Mouse (Mus musculus): ENCODE measurements around the gene Rnpepl1. TPM values are rescaled to one million over a fixed set of nuclear protein-coding genes. Genes with fewer than 3 reads are reported as not detected.

The Rnpepl1 gene
- polyA plus RNA-seq (2014; fragmentation: Illumina TruSeq; extraction: RNeasy Lipid Tissue Mini Kit (QIAGEN cat#74804)): 1.7 TPM

GRCm38 (mm10) chr1:92910239-92910885 lies at the start of gene Rnpepl1:
Gene Rnpepl1, plus strand, starts transcription at chr1:92910783.

DNA sequence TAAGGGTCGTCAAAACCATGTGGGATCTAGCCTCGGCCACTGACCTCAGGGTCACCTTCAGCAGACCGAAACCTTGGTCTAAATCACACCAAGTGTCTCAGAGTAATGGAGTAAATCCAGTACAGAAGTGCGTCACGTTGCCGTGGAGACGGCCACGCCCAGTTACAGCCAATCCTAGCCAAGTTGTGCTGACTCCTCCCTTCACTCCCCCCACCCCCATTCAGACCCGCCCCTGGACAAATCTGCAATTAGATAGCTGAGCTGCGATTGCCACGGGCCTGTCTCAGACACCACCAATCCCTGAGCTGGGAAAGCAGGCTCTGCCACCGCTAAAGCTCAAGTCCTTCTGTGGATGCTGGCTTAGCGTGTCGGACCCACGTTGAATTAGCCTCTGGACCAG lies 7.8 kb upstream of the Rnpepl1 start, which contains the start of gene Ankmy1:
TSS of gene Ankmy1 (minus strand) at position 121 of the 400 bp plus-strand sequence.

DNA sequence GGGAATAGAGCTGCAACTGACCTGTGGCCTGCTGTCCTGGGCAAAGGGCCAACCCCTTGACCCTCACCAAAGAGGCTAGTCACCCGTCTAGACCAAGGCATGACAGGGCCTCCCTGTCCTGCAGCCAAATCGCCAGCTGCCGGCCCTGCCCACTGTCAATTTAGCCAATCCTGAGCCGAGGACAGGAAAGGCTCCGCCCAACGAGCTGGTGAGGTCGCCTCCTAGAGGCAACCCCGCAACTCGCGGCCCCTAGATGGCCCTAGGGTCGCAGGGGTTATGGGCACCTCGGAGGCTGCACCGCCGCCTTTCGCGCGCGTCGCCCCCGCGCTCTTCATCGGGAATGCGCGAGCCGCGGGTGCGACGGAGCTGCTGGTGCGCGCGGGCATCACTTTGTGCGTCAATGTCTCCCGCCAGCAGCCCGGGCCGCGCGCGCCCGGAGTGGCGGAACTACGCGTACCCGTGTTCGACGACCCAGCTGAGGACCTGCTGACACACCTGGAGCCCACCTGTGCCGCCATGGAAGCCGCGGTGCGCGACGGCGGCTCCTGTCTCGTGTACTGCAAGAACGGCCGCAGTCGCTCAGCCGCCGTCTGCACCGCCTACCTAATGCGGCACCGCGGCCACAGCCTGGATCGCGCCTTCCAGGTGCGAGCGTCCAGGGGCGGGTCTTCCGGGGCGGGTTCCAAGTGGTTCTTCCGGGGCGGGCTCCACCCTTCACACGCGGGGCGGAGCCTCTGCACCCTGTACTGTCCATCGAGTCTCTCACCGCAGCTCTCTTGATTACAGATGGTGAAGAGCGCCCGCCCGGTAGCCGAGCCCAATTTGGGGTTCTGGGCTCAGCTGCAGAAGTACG lies 3.6 kb upstream of the Rnpepl1 start, which contains the start of gene Dusp28:
TSS of gene Dusp28 (plus strand) at position 203 of the 853 bp plus-strand sequence.

GRCm38 (mm10) chr1:92934182-92934827 lies 23.7 kb downstream of the Rnpepl1 start, which contains the start of gene Capn10:
Gene Capn10, plus strand, starts transcription at chr1:92934376.

DNA sequence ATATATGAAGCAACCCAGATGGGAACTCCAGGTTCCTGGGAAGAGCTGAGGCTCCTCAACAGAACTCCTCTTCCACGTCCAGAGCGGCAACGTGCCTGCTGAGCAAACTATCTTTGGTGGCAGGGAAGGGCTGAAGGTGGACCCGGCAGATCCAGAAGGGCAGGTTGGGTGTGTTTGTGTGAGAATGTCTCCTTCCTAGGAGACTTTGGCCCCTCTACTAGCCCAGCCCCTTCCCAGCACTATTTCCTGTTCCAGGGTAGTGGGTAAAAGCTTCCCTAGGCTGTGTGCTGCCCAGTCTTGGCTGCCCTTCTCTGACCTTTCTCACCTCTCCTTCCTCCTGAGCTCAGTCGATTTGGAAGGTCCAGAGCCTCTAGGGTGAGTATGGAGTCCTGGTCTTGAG lies 40.0 kb downstream of the Rnpepl1 start, which contains the start of gene Gpr35:
TSS of gene Gpr35 (plus strand) at position 259 of the 400 bp plus-strand sequence.

Other genes starting within 250 kb of the Rnpepl1 start
- 0.71 TPM for gene Gpc1, start 79.1 kb upstream of the Rnpepl1 start, polyA plus RNA-seq (2014; fragmentation: Illumina TruSeq; extraction: RNeasy Lipid Tissue Mini Kit (QIAGEN cat#74804))
- gene Ankmy1, start 7.9 kb upstream of the Rnpepl1 start, polyA plus RNA-seq (2014; fragmentation: Illumina TruSeq; extraction: RNeasy Lipid Tissue Mini Kit (QIAGEN cat#74804)): 0.17 TPM
- 3.5 TPM for gene Dusp28, start 3.8 kb upstream of the Rnpepl1 start, polyA plus RNA-seq (2014; fragmentation: Illumina TruSeq; extraction: RNeasy Lipid Tissue Mini Kit (QIAGEN cat#74804))
- 2.4 TPM for gene Capn10, start 23.6 kb downstream of the Rnpepl1 start, polyA plus RNA-seq (2014; fragmentation: Illumina TruSeq; extraction: RNeasy Lipid Tissue Mini Kit (QIAGEN cat#74804))
- gene Gpr35, start 40.1 kb downstream of the Rnpepl1 start, polyA plus RNA-seq (2014; fragmentation: Illumina TruSeq; extraction: RNeasy Lipid Tissue Mini Kit (QIAGEN cat#74804)): 1.8 TPM
- not detected for gene Aqp12, start 95.6 kb downstream of the Rnpepl1 start, polyA plus RNA-seq (2014; fragmentation: Illumina TruSeq; extraction: RNeasy Lipid Tissue Mini Kit (QIAGEN cat#74804))
- 0.51 TPM for gene Kif1a, start 191.2 kb downstream of the Rnpepl1 start, polyA plus RNA-seq (2014; fragmentation: Illumina TruSeq; extraction: RNeasy Lipid Tissue Mini Kit (QIAGEN cat#74804))
- not detected for gene Agxt, start 224.5 kb downstream of the Rnpepl1 start, polyA plus RNA-seq (2014; fragmentation: Illumina TruSeq; extraction: RNeasy Lipid Tissue Mini Kit (QIAGEN cat#74804))

All from ovary, adult 10 weeks (tissue).